Mouse (Mus musculus) urinary bladder, postnatal 10 days (tissue): ENCODE measurements around the gene Erc2.

Experiments used
- DNase-seq: peaks from one replicate; pipeline ENCODE4 v3.0.0; 2022; ENCODE audit warnings: low spot score

The Erc2 gene

GRCm38 (mm10) chr14:28508288-28509258 lies 886.3 kb downstream of the Erc2 start:
- no peak for DNase-seq

- DNase-seq = no peak
These were observed 887.5 kb downstream of the Erc2 start for GRCm38 (mm10) chr14:28509441-28510340.

GRCm38 (mm10) chr14:28510341-28511028 lies 888.3 kb downstream of the Erc2 start:
- DNase-seq = no peak

GRCm38 (mm10) chr14:28511029-28511651 lies 888.9 kb downstream of the Erc2 start:
- DNase-seq = no peak

GRCm38 (mm10) chr14:28512805-28513590 lies 890.8 kb downstream of the Erc2 start:
- no peak for DNase-seq

- DNase-seq = no peak
These were observed 891.9 kb downstream of the Erc2 start for GRCm38 (mm10) chr14:28514171-28514570.

- no peak for DNase-seq
These were observed 893.1 kb downstream of the Erc2 start for GRCm38 (mm10) chr14:28515331-28515730.

GRCm38 (mm10) chr14:28517631-28518560 lies 895.7 kb downstream of the Erc2 start:
- DNase-seq = no peak

- no peak for DNase-seq
These were observed 898.9 kb downstream of the Erc2 start for GRCm38 (mm10) chr14:28521106-28521505.

- DNase-seq = no peak
These were observed 900.4 kb downstream of the Erc2 start for GRCm38 (mm10) chr14:28522611-28523010.

- DNase-seq = no peak
These were observed 903.3 kb downstream of the Erc2 start for GRCm38 (mm10) chr14:28525566-28525965.
